Mouse (Mus musculus) megakaryocyte, embryonic 14.5 days (primary cell): ENCODE data around the gene Cox16. TPM values are rescaled to one million over a fixed set of nuclear protein-coding genes. Genes with fewer than 3 reads are reported as not detected.

Experiments used
- H3K27me3 ChIP-seq: replicated peaks from 2 replicates; pipeline ENCODE3; 2012; ENCODE audit warnings: inconsistent platforms
- H3K36me3 ChIP-seq: replicated peaks from 2 replicates; pipeline ENCODE3; 2012; ENCODE audit warnings: low read length, inconsistent platforms, mixed read lengths
- H3K4me1 ChIP-seq: 2 replicates; pipeline ENCODE4 v1.6.1; 2012; ENCODE audit warnings: inconsistent platforms
- H3K4me3 ChIP-seq: replicated peaks from 2 replicates; pipeline ENCODE3; 2012; ENCODE audit warnings: moderate library complexity, mild to moderate bottlenecking, inconsistent platforms
- H3K9me3 ChIP-seq: 2 replicates; pipeline ENCODE4 v1.6.1; 2012; ENCODE audit warnings: inconsistent platforms
- FLI1 ChIP-seq: IDR thresholded peaks from 2 replicates; pipeline ENCODE4 v1.6.1; 2012; ENCODE audit warnings: low read length, inconsistent platforms, mixed read lengths
- GATA1 ChIP-seq: IDR thresholded peaks from 3 replicates; pipeline ENCODE4 v1.6.1; 2012; ENCODE audit warnings: mixed read lengths, low read length, inconsistent platforms, borderline replicate concordance
- polyA plus RNA-seq: library from polyadenylated mRNA; stranded (reverse); fragments of >175 nt; gene quantifications from 2 replicates; pipeline ENCODE4 v1.2.3, GENCODE M21; 2012; ENCODE audit warnings: low replicate concordance; ENCODE audit not compliant: insufficient read depth

The Cox16 gene
- polyA plus RNA-seq, 1 experiment: 18.0 TPM

DNA sequence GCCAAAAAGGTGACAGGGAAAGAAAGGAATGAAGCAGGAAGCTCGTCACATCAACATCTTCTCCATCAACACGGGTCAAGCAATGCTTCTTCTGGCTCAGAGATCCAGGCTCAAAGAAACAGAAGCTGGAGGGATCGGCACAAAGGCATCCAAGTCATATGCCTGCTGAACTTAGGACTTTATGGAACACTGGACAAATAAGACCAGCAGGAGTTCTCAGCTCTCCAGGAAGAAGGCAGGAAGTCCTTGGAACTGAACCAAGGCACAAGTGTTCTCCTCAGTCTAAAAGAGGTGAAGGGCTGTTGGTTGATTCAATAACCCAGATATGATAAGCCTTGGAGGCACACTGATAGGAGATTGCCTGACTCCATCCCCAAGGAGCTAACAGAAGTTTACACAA, 159.9 kb downstream of the Cox16 start:
- Histone ChIP-seq H3K4me1 (no peaks in the 10 kb centered on the region), H3K4me3 (no peak overlapping the region), H3K27me3 (peaks cover 3% of the 10 kb centered on the region), H3K36me3 (no peaks in the 10 kb centered on the region), H3K9me3 (no peaks in the 10 kb centered on the region)
- TF ChIP-seq FLI1 (no peak), GATA1 (no peak)

GRCm38 (mm10) chr12:81324116-81324515, 160.8 kb downstream of the Cox16 start:
- no peak overlapping the region for H3K4me3 ChIP-seq
- H3K4me1 ChIP-seq: no peaks in the 10 kb centered on the region
- TF ChIP-seq FLI1 (no peak), GATA1 (no peak)
- H3K27me3 ChIP-seq: no peaks in the 10 kb centered on the region
- no peaks in the 10 kb centered on the region for H3K36me3 ChIP-seq
- no peaks in the 10 kb centered on the region for H3K9me3 ChIP-seq

DNA sequence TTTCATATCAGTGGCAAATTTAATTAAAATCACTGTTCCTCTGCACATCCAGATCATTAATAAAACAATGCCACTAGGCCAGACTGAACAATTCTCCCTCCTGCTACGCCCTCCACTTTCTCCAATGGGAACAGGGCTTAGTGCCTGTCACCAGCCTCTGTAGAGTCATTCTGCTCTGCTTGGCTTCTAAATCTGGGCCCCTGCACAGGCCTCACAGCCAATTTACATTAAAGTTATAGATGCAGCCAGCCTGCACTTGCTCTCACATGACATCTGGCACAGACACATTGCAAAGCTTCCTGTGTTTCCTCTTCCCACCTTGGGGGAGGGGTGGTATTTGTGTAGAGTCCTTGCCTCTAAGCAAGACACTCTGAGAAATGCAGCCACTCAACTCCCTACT, 163.9 kb downstream of the Cox16 start:
- no peaks in the 10 kb centered on the region for H3K36me3 ChIP-seq
- H3K9me3 ChIP-seq: no peaks in the 10 kb centered on the region
- no peaks in the 10 kb centered on the region for H3K4me1 ChIP-seq
- no peaks in the 10 kb centered on the region for H3K27me3 ChIP-seq
- TF ChIP-seq FLI1 (no peak), GATA1 (no peak)
- no peak overlapping the region for H3K4me3 ChIP-seq

DNA sequence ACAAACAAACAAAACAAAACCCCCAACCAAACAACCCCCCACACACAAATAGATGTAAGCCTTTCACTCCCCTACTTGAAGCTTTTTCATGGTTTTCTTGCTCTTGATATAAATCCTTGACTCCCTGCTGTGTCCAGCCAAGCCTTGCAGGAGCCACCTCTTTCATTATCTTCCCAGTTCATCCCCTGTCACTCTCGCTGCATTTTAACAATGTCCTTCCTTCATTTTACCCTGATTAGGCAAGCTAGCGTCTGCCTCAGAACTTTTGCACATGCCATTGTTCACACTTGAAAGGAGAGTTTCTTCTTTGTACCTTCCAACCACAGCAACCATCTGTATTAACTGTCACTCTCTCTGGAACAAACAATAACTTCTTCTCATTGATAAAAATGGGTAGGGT, 167.1 kb downstream of the Cox16 start:
- H3K9me3 ChIP-seq: peaks cover 13% of the 10 kb centered on the region; the same call in 1 of the 2 replicates

GRCm38 (mm10) chr12:81315953-81316352, 169.0 kb downstream of the Cox16 start:
- no peaks in the 10 kb centered on the region for H3K36me3 ChIP-seq
- H3K4me1 ChIP-seq: no peaks in the 10 kb centered on the region
- peaks cover 13% of the 10 kb centered on the region; the same call in 1 of the 2 replicates for H3K9me3 ChIP-seq
- H3K4me3 ChIP-seq: no peak overlapping the region
- no peaks in the 10 kb centered on the region for H3K27me3 ChIP-seq
- TF ChIP-seq FLI1: no peak
- TF ChIP-seq GATA1: no peak

More for the DNA sequence above, 167.1 kb downstream of the Cox16 start:
- H3K4me3 ChIP-seq: no peak overlapping the region
- H3K27me3 ChIP-seq: no peaks in the 10 kb centered on the region
- TF ChIP-seq GATA1: no peak
- no peak for TF ChIP-seq FLI1
- no peaks in the 10 kb centered on the region for H3K36me3 ChIP-seq
- H3K4me1 ChIP-seq: no peaks in the 10 kb centered on the region

Other genes with a start within 250 kb of the Cox16 start
- not detected in 2 replicates for gene Slc8a3, start 151.9 kb downstream of the Cox16 start, polyA plus RNA-seq
- gene Gm4787, start 105.7 kb downstream of the Cox16 start, polyA plus RNA-seq: not detected in 2 replicates
- gene Adam4, start 63.2 kb downstream of the Cox16 start, polyA plus RNA-seq: 0.03 TPM in 1 of 2 replicates, not detected in the other
- gene Gm20498, start 47.8 kb upstream of the Cox16 start, polyA plus RNA-seq: 28.3 TPM in 1 of 2 replicates, not detected in the other
- gene Synj2bp, start 47.8 kb upstream of the Cox16 start, polyA plus RNA-seq: 1.2 TPM in 1 of 2 replicates, not detected in the other
- not detected in 2 replicates for gene Adam21, start 83.3 kb upstream of the Cox16 start, polyA plus RNA-seq
- 2.8 TPM in 1 of 2 replicates, not detected in the other for gene Med6, start 109.9 kb upstream of the Cox16 start, polyA plus RNA-seq
- gene Ttc9, start 146.1 kb upstream of the Cox16 start, polyA plus RNA-seq: 3.1 and 3.7 TPM in 2 replicates